Mouse (Mus musculus): ENCODE results near the gene Ctnnal1. TPM values are rescaled to one million over a fixed set of nuclear protein-coding genes. Genes with fewer than 3 reads are reported as not detected.

The Ctnnal1 gene
- total and polyA plus RNA-seq, 3 experiments, result 7.5 to 24.6 (median 16.7) TPM

- no peak for DNase-seq
Measured at GRCm38 (mm10) chr4:56802669-56803150, 62.3 kb downstream of the Ctnnal1 start.

GRCm38 (mm10) chr4:56801907-56802668 is 62.9 kb downstream of the Ctnnal1 start, which contains the start of the genes Elp1 and Fam206a:
Gene Elp1, minus strand, starts transcription at chr4:56802331.
Gene Fam206a, plus strand, starts transcription at chr4:56802345.
- DNase-seq, result peak; percentile 97

- DNase-seq, result no peak
Measured at GRCm38 (mm10) chr4:56791373-56791772, 73.6 kb downstream of the Ctnnal1 start.

GRCm38 (mm10) chr4:56771065-56771464 is 93.9 kb downstream of the Ctnnal1 start:
- DNase-seq, result no peak

GRCm38 (mm10) chr4:56768913-56769312 is 96.1 kb downstream of the Ctnnal1 start:
- DNase-seq, result no peak

- DNase-seq, result no peak
Measured at GRCm38 (mm10) chr4:56767861-56768284, 97.1 kb downstream of the Ctnnal1 start.

Small RNA genes within 50 kb of the gene (microRNA-seq; reads per million reads assigned to microRNA genes)
- 48.8 to 52.9 reads per million in 2 experiments for gene Mir32

Other genes with a start within 250 kb of the Ctnnal1 start
- not detected for gene Gm26657, start 125.1 kb downstream of the Ctnnal1 start, total RNA-seq (2021)
- not detected in 2 replicates for gene Gm26657, start 125.1 kb downstream of the Ctnnal1 start, polyA plus RNA-seq (2012; rRNA removed)
- gene Actl7b, start 123.7 kb downstream of the Ctnnal1 start, total RNA-seq (2021), result under 1 TPM in 1 of 2 experiments, not detected in 1; 0.20 TPM
- gene Actl7b, start 123.7 kb downstream of the Ctnnal1 start, polyA plus RNA-seq (2012; rRNA removed), result not detected in 2 replicates
- not detected for gene Actl7a, start 121.8 kb downstream of the Ctnnal1 start, total RNA-seq (2021)
- not detected in 2 replicates for gene Actl7a, start 121.8 kb downstream of the Ctnnal1 start, polyA plus RNA-seq (2012; rRNA removed)
- gene Elp1, start 62.9 kb downstream of the Ctnnal1 start, total RNA-seq (2021), result 10 to 100 TPM; 24.6 to 26.8 TPM
- 8.4 and 12.5 TPM in 2 replicates for gene Elp1, start 62.9 kb downstream of the Ctnnal1 start, polyA plus RNA-seq (2012; rRNA removed)
- 10 to 100 TPM; 10.8 to 14.1 TPM for gene Fam206a, start 62.8 kb downstream of the Ctnnal1 start, total RNA-seq (2021)
- gene Fam206a, start 62.8 kb downstream of the Ctnnal1 start, polyA plus RNA-seq (2012; rRNA removed), result 2.2 and 3.6 TPM in 2 replicates
- 10 to 100 TPM; 42.3 to 53.0 TPM for gene Tmem245, start 82.2 kb upstream of the Ctnnal1 start, total RNA-seq (2021)
- 18.5 TPM in 2 replicates for gene Tmem245, start 82.2 kb upstream of the Ctnnal1 start, polyA plus RNA-seq (2012; rRNA removed)
- under 1 TPM; 0.55 to 0.63 TPM for gene Frrs1l, start 125.2 kb upstream of the Ctnnal1 start, total RNA-seq (2021)
- 0.04 and 0.10 TPM in 2 replicates for gene Frrs1l, start 125.2 kb upstream of the Ctnnal1 start, polyA plus RNA-seq (2012; rRNA removed)